Mouse (Mus musculus): ENCODE data around the gene Rbm3. TPM values are rescaled to one million over a fixed set of nuclear protein-coding genes. Genes with fewer than 3 reads are reported as not detected.

Gene Rbm3
- polyA plus RNA-seq (2016; fragmentation: Nextera tagmentation; extraction: Ambion mirVana), result 465 and 505 TPM in 2 replicates

DNA sequence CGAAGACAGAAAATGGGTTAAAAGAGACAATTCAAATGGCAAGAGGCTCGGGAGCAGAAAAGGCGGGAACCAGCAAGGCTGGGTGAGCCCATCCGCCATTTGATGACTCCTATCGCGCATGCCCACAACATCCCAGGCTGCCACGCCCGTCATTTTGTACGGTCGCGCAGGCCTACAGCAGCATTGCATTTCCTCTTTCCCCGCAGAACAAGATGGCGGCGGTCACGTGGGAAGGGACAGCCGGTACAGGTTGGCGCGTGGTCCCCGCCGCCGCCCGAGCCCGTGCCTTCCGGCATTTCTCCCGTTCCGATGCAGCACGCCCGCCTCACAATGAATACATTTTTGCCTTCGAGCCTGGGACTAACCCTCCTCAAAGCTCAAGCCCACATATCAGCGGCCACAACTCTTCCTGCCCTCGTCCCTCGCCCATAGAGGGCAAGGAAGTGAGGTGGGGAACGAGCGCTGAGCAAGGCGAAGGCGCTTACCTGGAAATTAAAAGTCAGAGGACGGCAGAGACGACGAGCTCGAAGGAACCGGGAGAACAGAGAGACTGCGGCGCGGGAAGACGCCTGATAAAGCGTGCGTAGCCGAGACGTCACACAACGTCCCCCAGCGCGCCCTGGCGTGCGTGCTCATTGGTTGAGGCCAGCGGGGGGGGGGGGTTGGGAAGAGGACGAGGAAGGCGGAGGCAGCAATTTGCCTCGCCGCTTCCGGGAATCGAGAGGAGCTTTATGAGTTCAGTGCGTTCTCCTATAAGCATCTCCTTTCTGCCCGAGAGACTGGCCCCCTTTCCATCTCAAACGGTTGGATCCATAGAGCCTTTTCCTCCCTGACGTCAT lies at the start of gene Rbm3:
TSS of gene Rbm3 (minus strand) at position 728 of the 839 bp plus-strand sequence.
- Histone ChIP-seq H3K4me1 (peaks cover 16% of the 10 kb centered on the region), H3K27ac (peak within 1 kb of the TSS; percentile 94), H3K9me3 (peaks cover 7% of the 10 kb centered on the region; the same call in 1 of the 2 replicates), H3K36me3 (replicated peaks) (peaks cover 38% of the 10 kb centered on the region), H3K4me3 (peak within 1 kb of the TSS; percentile 65), H3K27me3 (ENCODE audit: poor library complexity, severe bottlenecking) (no peaks in the 10 kb centered on the region)
- DNase-seq (ENCODE audit: extremely low spot score, low spot score), result peak; percentile 81
- WGBS, result 21% methylated on average over 53 of the region's 65 CpGs

DNA sequence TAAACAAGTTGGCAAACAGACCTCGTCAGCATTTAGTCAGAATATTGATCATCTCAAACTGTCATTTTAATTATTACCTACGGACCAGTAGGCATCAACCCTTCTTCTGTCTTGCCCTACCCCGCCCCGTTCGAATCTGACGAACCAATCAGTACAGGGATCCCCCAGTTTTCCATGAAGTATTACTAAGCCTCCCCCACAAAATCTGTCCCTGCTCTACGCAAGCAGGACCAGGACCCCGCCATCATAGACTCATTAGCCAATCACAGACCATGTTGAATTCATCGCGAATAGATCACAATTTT lies 47.7 kb upstream of the Rbm3 start, which contains the start of gene Ebp:
TSS of gene Ebp (minus strand) at position 94 of the 305 bp plus-strand sequence.
- Histone ChIP-seq H3K27me3 (ENCODE audit: poor library complexity, severe bottlenecking) (no peaks in the 10 kb centered on the region), H3K27ac (peak within 1 kb of the TSS; percentile 88), H3K4me3 (peak within 1 kb of the TSS; percentile 58), H3K4me1 (no peaks in the 10 kb centered on the region), H3K36me3 (replicated peaks) (no peaks in the 10 kb centered on the region), H3K9me3 (no peaks in the 10 kb centered on the region)
- DNase-seq (ENCODE audit: extremely low spot score, low spot score), result no peak
- 29% methylated on average over 10 of the region's 10 CpGs for WGBS

DNA sequence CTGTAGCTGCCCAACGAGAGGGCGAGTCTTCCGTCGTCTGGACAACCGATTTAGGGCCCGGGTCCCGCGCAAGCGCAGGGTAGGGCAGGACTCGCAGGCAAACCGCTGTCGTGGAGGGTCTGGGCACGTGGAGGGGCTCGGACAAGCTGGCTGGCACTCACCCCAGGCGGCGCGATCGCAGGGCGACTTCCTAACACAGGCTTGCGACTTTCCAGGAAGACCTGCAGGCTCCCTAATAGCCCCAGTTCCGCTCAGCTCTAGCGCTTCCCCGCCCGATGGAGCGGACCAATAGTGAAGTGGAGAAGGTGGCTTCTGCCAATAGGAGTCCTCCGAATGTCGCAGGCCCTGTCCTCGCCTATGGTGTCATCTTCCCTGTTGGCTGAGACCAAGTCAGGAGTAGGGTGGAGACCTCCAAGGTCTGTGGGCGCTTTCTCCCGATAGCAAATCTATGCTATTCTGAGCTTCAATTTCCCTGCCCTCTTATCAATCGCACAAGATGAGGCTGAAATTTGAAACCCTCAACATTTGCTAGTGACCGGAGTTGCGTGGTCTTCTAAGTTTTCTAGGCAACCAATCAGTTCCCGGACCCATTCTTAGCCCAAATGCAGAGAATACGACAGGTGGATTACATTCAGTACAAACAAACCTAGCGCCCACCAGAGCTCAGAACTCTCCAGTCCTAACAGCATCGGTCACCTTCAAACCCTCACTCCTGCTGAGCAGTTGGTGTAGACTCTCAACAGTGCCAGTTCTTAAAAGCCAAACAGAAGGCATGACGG lies 47.1 kb upstream of the Rbm3 start:
- Histone ChIP-seq H3K27ac (peak overlapping the region; percentile 88), H3K4me1 (no peaks in the 10 kb centered on the region), H3K4me3 (peak overlapping the region; percentile 58), H3K9me3 (no peaks in the 10 kb centered on the region), H3K36me3 (replicated peaks) (no peaks in the 10 kb centered on the region), H3K27me3 (ENCODE audit: poor library complexity, severe bottlenecking) (no peaks in the 10 kb centered on the region)
- WGBS, result 15% methylated on average over 38 of the region's 38 CpGs
- peak; percentile 77 for DNase-seq (ENCODE audit: extremely low spot score, low spot score)

DNA sequence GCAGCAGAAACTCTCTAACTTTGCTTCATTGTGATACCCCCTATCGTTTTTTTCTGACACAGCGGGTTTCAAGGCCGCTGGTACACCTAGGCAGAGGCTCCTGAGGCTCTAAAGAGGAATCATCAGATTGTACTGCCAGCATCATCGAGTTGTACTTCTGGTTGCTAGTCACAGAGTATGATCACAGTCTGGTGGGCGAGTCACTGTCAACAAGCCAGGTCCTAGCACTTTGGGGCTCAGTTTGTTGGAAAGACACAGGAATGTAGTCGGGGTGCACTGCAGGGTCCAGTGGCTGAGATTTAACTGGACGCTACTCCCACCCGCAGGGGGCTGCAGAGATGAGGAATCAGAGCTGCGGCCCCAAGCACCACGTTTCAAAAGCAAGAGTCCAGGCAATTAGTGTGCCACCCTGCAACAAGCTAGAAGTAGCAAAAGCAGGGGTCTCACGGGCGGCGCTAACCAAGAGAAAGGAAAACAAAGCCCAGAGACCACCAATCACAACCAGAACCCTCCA lies 46.5 kb upstream of the Rbm3 start:
- DNase-seq (ENCODE audit: extremely low spot score, low spot score), result no peak
- H3K4me1 ChIP-seq, result no peaks in the 10 kb centered on the region
- no peaks in the 10 kb centered on the region for H3K27me3 ChIP-seq (ENCODE audit: poor library complexity, severe bottlenecking)
- WGBS, result 14% methylated on average over 13 of the region's 13 CpGs
- H3K9me3 ChIP-seq, result no peaks in the 10 kb centered on the region
- H3K4me3 ChIP-seq, result peak overlapping the region; percentile 58
- no peaks in the 10 kb centered on the region for H3K36me3 ChIP-seq (replicated peaks)
- peak overlapping the region; percentile 88 for H3K27ac ChIP-seq

DNA sequence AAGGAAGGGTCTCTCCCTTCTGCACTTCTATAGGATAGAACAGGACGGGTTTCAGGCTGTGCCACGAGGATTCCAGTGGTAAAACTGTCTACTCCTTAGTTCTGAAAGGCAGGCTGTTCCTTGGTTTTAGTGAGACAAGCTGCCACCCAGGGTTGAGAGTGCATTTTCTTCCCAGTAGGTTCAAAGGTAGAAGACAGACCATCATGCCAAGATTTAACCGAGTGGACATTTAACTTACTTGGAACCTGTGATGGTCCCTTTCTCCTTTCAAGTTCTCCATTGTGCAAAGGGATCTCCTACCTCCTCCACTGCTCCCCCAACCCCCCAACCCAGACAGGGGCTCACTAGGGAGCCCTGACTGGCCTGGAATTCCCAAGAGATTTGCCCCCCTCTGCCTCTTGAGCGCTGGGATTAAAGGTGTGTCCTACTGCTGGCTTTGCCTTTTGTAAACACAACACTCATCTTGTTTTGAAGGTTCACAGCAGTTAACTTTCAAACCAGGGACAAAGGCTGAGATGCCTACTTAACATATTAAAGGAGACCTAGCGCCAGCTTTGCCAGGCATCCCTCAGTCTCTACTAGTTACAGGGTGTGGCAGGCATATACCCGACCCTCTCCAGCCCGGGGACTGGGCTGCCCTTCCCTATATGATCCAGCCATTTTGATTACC lies 37.3 kb upstream of the Rbm3 start:
- Histone ChIP-seq H3K36me3 (replicated peaks) (peaks cover 12% of the 10 kb centered on the region; the same call in 1 of the 2 replicates), H3K27me3 (ENCODE audit: poor library complexity, severe bottlenecking) (no peaks in the 10 kb centered on the region), H3K27ac (no peak overlapping the region), H3K4me1 (no peaks in the 10 kb centered on the region), H3K4me3 (no peak overlapping the region), H3K9me3 (no peaks in the 10 kb centered on the region)
- no peak for DNase-seq (ENCODE audit: extremely low spot score, low spot score)
- WGBS, result 18% methylated on average over 7 of the region's 7 CpGs

DNA sequence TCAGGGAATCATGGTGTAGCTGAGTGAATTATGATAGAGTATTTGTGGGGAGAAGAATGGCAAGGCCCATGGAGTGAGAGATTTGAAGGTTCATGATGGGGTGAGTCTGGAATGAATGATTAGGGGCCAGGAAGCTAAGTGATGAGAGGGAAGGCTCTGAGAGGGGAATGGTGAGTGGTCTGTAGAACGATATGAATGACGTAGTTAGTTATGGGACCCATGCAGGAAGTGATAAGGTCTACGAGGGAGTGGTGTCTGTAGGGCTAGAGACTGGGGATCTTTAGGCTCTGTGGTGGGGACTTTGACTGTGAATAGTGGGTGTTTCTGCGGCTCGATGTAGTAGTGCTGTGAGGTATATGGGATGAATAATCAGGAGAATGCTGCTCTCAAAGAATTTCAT lies 34.0 kb upstream of the Rbm3 start:
- no peak overlapping the region for H3K4me3 ChIP-seq
- WGBS, result 95% methylated on average over 5 of the region's 5 CpGs
- H3K36me3 ChIP-seq (replicated peaks), result no peaks in the 10 kb centered on the region
- no peak for DNase-seq (ENCODE audit: extremely low spot score, low spot score)
- peaks cover 5% of the 10 kb centered on the region; the same call in 1 of the 2 replicates for H3K9me3 ChIP-seq
- H3K27ac ChIP-seq, result no peak overlapping the region
- peaks cover 6% of the 10 kb centered on the region; the same call in 1 of the 2 replicates for H3K4me1 ChIP-seq
- H3K27me3 ChIP-seq (ENCODE audit: poor library complexity, severe bottlenecking), result no peaks in the 10 kb centered on the region

DNA sequence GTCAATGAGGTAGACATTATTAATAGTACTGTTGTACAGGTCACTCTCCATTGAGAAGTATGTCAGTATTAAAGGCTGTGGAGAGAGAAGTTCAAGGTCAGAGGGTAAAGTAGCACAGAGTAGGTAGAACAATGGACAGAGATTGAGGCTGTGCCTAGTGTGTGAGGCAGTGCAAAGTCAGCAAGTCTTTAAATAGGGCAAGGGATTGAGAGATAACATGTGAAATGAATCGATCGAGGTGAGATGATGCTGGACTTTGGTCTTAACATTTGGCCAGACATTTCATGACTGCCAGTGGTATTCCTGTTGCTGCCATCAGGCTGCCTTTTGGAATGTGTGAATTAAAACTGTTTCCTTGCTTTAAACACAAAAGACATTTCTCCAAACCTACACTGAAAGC lies 33.2 kb upstream of the Rbm3 start:
- no peak overlapping the region for H3K27ac ChIP-seq
- H3K9me3 ChIP-seq, result peaks cover 5% of the 10 kb centered on the region; the same call in 1 of the 2 replicates
- no peaks in the 10 kb centered on the region for H3K36me3 ChIP-seq (replicated peaks)
- no peak overlapping the region for H3K4me3 ChIP-seq
- WGBS, result 100% methylated on average over 2 of the region's 2 CpGs
- no peaks in the 10 kb centered on the region for H3K27me3 ChIP-seq (ENCODE audit: poor library complexity, severe bottlenecking)
- no peak for DNase-seq (ENCODE audit: extremely low spot score, low spot score)
- peaks cover 7% of the 10 kb centered on the region; the same call in 1 of the 2 replicates for H3K4me1 ChIP-seq

DNA sequence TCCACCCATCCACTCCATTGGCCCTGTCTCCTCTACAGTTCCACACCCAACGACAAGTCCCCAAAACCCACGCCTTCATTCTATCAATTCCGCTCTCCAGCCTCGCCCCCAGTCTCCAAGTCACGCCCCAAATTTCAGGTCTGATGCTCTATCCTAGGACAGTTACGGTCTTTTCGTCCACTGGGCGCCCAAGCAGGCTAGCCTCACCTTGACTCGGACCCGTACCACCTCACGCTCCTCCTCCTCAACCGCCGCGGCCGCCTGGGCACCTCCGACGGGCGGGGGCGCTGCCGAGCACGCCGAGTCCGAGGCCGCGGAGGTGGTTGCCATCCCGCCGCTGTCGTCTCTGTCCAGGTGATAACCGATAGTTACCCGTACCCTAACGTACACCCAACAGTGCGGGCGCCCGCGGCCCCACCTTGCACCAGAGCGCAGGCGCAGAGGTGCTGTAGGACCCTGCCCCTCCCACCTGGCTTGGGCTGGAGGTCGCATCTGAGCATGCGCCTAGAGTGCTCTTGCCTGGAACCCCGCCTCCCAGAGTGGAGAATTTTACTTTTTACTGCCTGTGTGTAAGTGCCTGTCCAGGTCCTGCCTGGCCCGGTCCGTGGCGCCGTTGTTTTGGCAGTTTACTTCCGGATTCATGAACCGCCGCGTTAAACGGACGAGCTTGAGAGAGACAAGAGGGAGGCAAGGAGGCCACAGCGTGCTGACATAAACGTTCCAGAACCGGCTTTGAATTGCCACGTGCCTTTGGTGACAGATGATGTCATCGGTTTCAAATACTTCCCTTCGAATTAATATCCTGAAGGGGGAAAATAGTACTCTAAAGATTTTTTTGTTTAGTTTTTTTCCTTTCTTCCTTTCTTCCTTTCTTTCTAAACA lies 30.1 kb upstream of the Rbm3 start, which contains the start of gene Tbc1d25:
TSS of gene Tbc1d25 (minus strand) at position 678 of the 882 bp plus-strand sequence.
- peak; percentile 81 for DNase-seq (ENCODE audit: extremely low spot score, low spot score)
- H3K4me3 ChIP-seq, result peak within 1 kb of the TSS; percentile 65
- WGBS, result 12% methylated on average over 56 of the region's 56 CpGs
- peak within 1 kb of the TSS; percentile 84 for H3K27ac ChIP-seq
- peaks cover 7% of the 10 kb centered on the region; the same call in 1 of the 2 replicates for H3K4me1 ChIP-seq
- peaks cover 10% of the 10 kb centered on the region for H3K36me3 ChIP-seq (replicated peaks)
- peaks cover 5% of the 10 kb centered on the region; the same call in 1 of the 2 replicates for H3K9me3 ChIP-seq
- H3K27me3 ChIP-seq (ENCODE audit: poor library complexity, severe bottlenecking), result no peaks in the 10 kb centered on the region

DNA sequence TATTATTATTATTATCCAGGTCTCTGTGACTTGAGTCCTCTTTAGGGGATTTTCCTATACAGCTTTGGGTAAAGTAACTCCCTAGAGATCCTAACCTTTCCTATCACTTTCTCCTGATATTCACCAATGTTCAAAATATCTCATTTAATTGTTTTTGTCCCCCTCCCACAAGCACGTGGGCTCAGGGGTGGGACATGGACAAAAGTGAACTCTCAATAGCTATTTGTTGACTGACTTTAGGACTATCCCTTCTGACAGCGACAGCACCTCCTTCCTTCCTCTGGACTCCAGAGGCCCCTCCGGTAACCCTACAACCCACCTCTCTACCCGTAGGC lies 29.5 kb upstream of the Rbm3 start:
- H3K4me1 ChIP-seq, result peaks cover 7% of the 10 kb centered on the region; the same call in 1 of the 2 replicates
- DNase-seq (ENCODE audit: extremely low spot score, low spot score), result no peak
- peaks cover 5% of the 10 kb centered on the region; the same call in 1 of the 2 replicates for H3K9me3 ChIP-seq
- peak overlapping the region; percentile 65 for H3K4me3 ChIP-seq
- peaks cover 16% of the 10 kb centered on the region for H3K36me3 ChIP-seq (replicated peaks)
- 17% methylated on average over 4 of the region's 4 CpGs for WGBS
- H3K27ac ChIP-seq, result peak overlapping the region; percentile 84
- no peaks in the 10 kb centered on the region for H3K27me3 ChIP-seq (ENCODE audit: poor library complexity, severe bottlenecking)

DNA sequence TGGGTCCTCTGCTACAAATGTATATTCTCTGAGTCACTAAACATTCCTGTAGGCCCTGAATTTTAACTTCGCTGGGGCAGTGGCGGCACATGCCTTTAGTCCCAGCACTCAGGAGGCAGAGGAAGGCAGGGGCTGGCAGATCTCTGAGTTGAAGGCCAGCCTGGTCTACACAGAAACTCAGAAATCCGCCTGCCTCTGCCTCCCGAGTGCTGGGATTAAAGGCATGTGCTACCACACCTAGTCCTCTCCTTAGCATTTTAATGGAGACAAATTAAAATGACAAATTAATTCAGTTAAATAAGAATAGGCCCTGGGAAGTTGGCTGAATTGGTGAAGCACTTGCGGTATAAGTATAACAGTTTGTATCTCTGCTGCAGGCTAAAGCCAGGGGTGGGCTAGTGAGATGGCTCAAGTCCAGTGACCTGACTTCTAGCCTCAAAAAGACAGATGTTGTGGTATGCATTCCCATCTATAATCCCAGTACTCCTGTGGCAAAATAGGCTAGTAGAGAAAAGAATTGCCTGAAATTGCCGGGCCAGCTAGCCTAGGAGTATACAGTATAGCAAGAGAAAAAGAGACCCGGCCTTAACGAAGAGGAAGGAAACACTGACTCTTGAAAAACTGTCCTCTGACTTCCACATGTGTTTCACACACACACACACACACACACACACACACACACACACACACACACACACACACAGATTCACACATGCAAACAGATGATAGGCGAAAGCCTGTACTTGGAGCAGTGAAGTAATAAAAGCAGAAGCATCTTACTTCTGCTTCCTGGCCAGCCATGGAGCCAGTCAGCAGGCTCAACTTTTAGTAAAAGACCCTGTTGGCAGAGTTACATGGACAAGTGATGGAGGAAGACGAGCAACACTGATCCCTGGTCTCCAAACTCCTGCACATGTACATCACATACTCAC lies 22.3 kb upstream of the Rbm3 start:
- Histone ChIP-seq H3K27ac (no peak overlapping the region), H3K36me3 (replicated peaks) (peaks cover 21% of the 10 kb centered on the region), H3K4me1 (no peaks in the 10 kb centered on the region), H3K4me3 (no peak overlapping the region), H3K27me3 (ENCODE audit: poor library complexity, severe bottlenecking) (no peaks in the 10 kb centered on the region), H3K9me3 (no peaks in the 10 kb centered on the region)
- 93% methylated on average over 8 of the region's 10 CpGs for WGBS
- DNase-seq (ENCODE audit: extremely low spot score, low spot score), result no peak

DNA sequence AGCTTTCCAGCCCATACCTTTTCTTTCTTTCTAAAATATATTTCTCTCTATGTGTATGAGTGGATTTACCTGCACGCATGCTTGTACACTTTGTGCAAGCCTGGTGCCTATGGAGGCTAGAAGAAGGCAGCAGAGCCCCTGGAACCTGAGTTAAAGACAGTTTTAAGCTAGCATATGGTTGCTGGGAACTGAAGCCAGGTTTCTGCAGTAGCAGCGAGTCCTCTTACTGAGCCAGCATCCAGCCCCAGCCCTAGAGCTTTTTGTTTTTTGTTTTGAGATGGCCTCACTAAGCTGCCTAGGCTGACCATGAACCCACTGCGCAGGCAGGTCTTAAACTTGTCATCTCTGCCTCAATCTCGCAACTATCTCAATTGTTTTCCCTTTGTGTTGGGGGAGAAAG lies 18.8 kb upstream of the Rbm3 start:
- no peak overlapping the region for H3K4me3 ChIP-seq
- 0 out of 2 replicates have a peak, but pooled peaks cover 2% of the 10 kb centered on the region for H3K36me3 ChIP-seq (replicated peaks)
- no peaks in the 10 kb centered on the region for H3K4me1 ChIP-seq
- H3K27ac ChIP-seq, result no peak overlapping the region
- no peak for DNase-seq (ENCODE audit: extremely low spot score, low spot score)
- H3K27me3 ChIP-seq (ENCODE audit: poor library complexity, severe bottlenecking), result no peaks in the 10 kb centered on the region
- no peaks in the 10 kb centered on the region for H3K9me3 ChIP-seq
- WGBS, result 93% methylated on average over 4 of the region's 4 CpGs

Data from forebrain, embryonic 10.5 days (tissue).